Mouse (Mus musculus): ENCODE measurements around the gene Atp10a.

GRCm38 (mm10) chr7:58742648-58743047 lies 86.7 kb downstream of the Atp10a start:
- TF ChIP-seq CTCF (IDR thresholded peaks at IDR 0.05; ENCODE audit: extremely low read depth, insufficient read length, insufficient replicate concordance, low read depth, low read length) = no peak
- TF ChIP-seq POLR2A (IDR thresholded peaks at IDR 0.05; ENCODE audit: low read depth, low read length) = no peak
